Mouse (Mus musculus): ENCODE measurements around the gene Bak1. TPM values are rescaled to one million over a fixed set of nuclear protein-coding genes. Genes with fewer than 3 reads are reported as not detected.

Bak1 gene
- polyA plus RNA-seq, 1 experiment from 2014 or later = 8.5 TPM

DNA sequence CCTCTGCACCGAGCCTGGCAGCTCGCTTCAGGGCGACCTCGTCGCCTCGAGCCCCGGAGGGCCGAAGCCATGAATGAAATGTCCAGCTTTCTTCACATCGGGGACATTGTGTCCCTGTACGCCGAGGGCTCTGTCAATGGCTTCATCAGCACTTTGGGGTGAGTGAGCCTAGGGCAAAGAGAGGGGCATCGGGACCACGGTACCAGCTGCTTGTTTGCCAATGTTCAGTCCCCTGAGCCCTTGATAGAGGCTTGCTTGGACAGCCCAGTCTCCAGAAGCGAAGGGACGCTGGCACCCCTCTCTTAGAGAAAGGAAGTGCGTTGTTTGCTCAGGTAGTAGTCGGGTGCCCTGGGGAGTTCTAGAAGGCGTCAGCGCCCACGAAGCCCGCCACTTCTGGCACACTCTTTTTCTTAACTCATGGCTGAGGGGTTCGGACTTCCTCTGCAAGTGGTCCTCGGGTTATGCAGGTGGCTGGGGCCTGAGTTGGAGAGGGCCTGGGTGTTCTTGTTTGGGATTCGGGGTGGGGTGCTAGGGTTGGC is 28.8 kb upstream of the Bak1 start:
- 3% methylated on average over 24 of the region's 24 CpGs for WGBS
- H3K9me3 ChIP-seq (ENCODE audit: control insufficient read depth, low read length) = no peaks in the 10 kb centered on the region

DNA sequence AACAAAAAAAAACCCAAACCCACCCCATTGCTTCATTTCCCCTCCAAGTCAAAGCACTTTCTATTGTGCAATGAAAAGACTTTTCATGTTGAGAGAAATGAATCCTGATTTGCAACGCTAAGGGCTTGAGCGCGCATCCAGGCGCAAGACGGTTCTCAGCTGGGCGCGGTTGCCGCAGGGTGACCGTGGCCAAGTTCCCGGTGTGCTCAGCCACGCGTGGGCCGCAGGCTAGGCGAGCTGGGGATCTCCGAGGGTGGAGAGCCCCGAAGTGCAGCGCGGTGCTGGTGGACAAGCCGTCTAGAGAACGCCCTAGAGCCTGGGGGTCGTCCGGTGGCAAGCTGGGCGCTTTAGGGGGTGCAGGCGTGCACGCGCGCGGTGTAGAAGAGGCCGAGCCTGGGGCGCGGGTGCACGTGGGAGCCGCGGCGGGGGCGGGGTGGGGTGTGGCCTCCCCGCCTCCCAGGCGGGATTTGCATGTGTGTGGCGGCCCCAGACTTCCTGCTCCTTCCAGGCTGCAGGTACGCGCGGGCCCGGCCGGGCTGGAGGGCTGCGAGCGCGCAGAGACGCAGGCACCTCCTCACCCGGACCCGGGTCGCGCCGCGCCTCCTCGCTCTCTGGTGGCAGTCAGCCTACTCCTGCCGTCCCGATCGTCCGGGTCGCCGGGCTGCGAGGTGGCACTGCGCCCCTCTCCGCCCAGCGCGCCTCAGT is 28.2 kb upstream of the Bak1 start, which contains the start of gene Itpr3:
Itpr3 (plus strand) TSS at position 493 of the 705 bp plus-strand sequence.
- peaks cover 40% of the 10 kb centered on the region for H3K4me1 ChIP-seq (ENCODE audit: control insufficient read depth, insufficient read depth, low read length)
- peak within 1 kb of the TSS; percentile 94 for H3K4me2 ChIP-seq (ENCODE audit: low read depth, low read length)
- peak within 1 kb of the TSS; percentile 68 for H3K4me3 ChIP-seq (ENCODE audit: low read length)
- H3K36me3 ChIP-seq (ENCODE audit: control insufficient read depth, insufficient read depth, low read length) = 0 out of 2 replicates have a peak, but pooled peaks cover 3% of the 10 kb centered on the region
- 0% methylated on average over 66 of the region's 66 CpGs for WGBS
- H3K27me3 ChIP-seq (replicated peaks; ENCODE audit: control insufficient read depth, insufficient read depth, low read length) = no peaks in the 10 kb centered on the region
- H3K9ac ChIP-seq (ENCODE audit: low read depth, low read length) = peak within 1 kb of the TSS; percentile 87
- ATAC-seq = peak; percentile 81
- H3K9me3 ChIP-seq (ENCODE audit: control insufficient read depth, low read length) = no peaks in the 10 kb centered on the region
- peak within 1 kb of the TSS; percentile 96 for H3K27ac ChIP-seq (ENCODE audit: low read length)

More for the DNA sequence above, 28.8 kb upstream of the Bak1 start:
- Histone ChIP-seq H3K27ac (ENCODE audit: low read length) (peak overlapping the region; percentile 96), H3K36me3 (ENCODE audit: control insufficient read depth, insufficient read depth, low read length) (0 out of 2 replicates have a peak, but pooled peaks cover 3% of the 10 kb centered on the region), H3K4me1 (ENCODE audit: control insufficient read depth, insufficient read depth, low read length) (peaks cover 38% of the 10 kb centered on the region), H3K4me3 (ENCODE audit: low read length) (peak overlapping the region; percentile 68), H3K27me3 (replicated peaks; ENCODE audit: control insufficient read depth, insufficient read depth, low read length) (no peaks in the 10 kb centered on the region), H3K9ac (ENCODE audit: low read depth, low read length) (peak overlapping the region; percentile 87), H3K4me2 (ENCODE audit: low read depth, low read length) (peak overlapping the region; percentile 94)
- peak; percentile 18; the same call in 1 of the 2 replicates for ATAC-seq

DNA sequence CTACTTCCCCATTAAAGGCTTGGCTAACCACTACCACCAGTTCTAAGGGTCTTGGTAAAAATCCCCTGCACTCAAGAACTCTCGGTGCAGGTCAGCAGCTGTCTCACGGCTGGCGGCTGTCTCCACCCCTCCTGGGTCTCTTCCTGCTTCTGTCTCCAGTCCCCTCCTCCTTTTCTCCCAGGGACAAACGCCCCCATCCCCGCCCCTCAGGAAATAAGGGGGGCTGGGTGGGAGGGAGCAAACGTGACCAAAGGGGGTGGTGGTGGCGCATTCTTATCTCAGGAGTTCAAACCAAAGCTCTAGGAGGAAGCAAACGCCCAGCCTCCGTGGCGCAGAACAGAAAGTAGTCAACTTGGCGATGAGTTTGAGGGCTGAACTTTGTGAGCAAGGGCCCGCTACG is 27.4 kb upstream of the Bak1 start:
- peak overlapping the region; percentile 87 for H3K9ac ChIP-seq (ENCODE audit: low read depth, low read length)
- H3K4me1 ChIP-seq (ENCODE audit: control insufficient read depth, insufficient read depth, low read length) = peaks cover 48% of the 10 kb centered on the region
- peak; percentile 67 for ATAC-seq
- H3K27me3 ChIP-seq (replicated peaks; ENCODE audit: control insufficient read depth, insufficient read depth, low read length) = no peaks in the 10 kb centered on the region
- peak overlapping the region; percentile 96 for H3K27ac ChIP-seq (ENCODE audit: low read length)
- peak overlapping the region; percentile 94 for H3K4me2 ChIP-seq (ENCODE audit: low read depth, low read length)
- H3K4me3 ChIP-seq (ENCODE audit: low read length) = peak overlapping the region; percentile 68
- WGBS = 0% methylated on average over 13 of the region's 13 CpGs
- no peaks in the 10 kb centered on the region for H3K36me3 ChIP-seq (ENCODE audit: control insufficient read depth, insufficient read depth, low read length)
- no peaks in the 10 kb centered on the region for H3K9me3 ChIP-seq (ENCODE audit: control insufficient read depth, low read length)

DNA sequence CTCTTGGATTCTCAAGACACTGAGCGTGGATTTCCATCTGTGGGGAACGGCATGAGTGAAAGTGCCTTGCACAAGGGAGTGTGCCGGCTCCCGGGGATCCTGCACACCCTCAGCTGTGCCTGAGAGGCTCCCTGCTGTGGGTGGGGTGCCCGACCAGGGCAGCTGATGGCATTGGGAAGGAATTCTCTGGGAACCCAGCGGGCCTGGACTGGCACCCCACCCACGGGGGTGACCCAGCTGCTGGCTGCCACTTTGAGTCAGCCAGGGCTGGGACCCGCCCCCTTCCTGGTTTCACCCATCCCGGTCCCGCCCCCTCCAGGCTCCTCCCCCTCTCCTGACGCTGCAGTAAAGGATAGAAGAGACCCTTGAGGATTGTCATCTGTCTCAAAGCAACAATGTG is 22.7 kb upstream of the Bak1 start:
- WGBS = 29% methylated on average over 10 of the region's 11 CpGs
- no peaks in the 10 kb centered on the region for H3K9me3 ChIP-seq (ENCODE audit: control insufficient read depth, low read length)
- H3K4me3 ChIP-seq (ENCODE audit: low read length) = peak overlapping the region; percentile 9; the same call in 1 of the 2 replicates
- H3K27ac ChIP-seq (ENCODE audit: low read length) = peak overlapping the region; percentile 37
- H3K9ac ChIP-seq (ENCODE audit: low read depth, low read length) = peak overlapping the region; percentile 44
- H3K36me3 ChIP-seq (ENCODE audit: control insufficient read depth, insufficient read depth, low read length) = no peaks in the 10 kb centered on the region
- peak overlapping the region; percentile 41 for H3K4me2 ChIP-seq (ENCODE audit: low read depth, low read length)
- no peaks in the 10 kb centered on the region for H3K27me3 ChIP-seq (replicated peaks; ENCODE audit: control insufficient read depth, insufficient read depth, low read length)
- peak; percentile 16; the same call in 1 of the 2 replicates for ATAC-seq
- peaks cover 48% of the 10 kb centered on the region for H3K4me1 ChIP-seq (ENCODE audit: control insufficient read depth, insufficient read depth, low read length)

DNA sequence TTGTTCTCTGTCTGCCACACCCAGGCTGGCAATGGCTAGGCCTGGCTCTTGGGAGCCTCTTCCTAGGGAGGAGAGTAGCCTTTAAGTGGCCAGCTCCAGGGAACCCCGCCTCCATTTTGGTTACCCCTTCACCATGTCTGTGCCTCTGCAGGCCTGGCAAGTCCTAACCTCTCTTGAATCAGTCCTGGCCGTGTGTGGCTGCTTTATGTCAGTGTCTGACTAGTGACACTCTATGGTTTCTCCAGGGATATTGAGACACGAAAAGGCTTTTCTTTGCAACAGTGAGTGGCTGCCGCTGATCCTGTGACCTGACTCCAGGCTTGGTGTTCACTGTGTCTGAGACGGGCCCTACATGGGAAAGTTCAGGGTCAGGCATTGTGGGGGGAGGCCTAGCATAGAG is 22.0 kb upstream of the Bak1 start:
- WGBS = 57% methylated on average over 5 of the region's 5 CpGs
- no peak for ATAC-seq
- Histone ChIP-seq H3K9me3 (ENCODE audit: control insufficient read depth, low read length) (no peaks in the 10 kb centered on the region), H3K27me3 (replicated peaks; ENCODE audit: control insufficient read depth, insufficient read depth, low read length) (no peaks in the 10 kb centered on the region), H3K4me2 (ENCODE audit: low read depth, low read length) (no peak overlapping the region), H3K9ac (ENCODE audit: low read depth, low read length) (peak overlapping the region; percentile 44), H3K36me3 (ENCODE audit: control insufficient read depth, insufficient read depth, low read length) (no peaks in the 10 kb centered on the region), H3K4me1 (ENCODE audit: control insufficient read depth, insufficient read depth, low read length) (peaks cover 47% of the 10 kb centered on the region), H3K4me3 (ENCODE audit: low read length) (no peak overlapping the region), H3K27ac (ENCODE audit: low read length) (peak overlapping the region; percentile 37; the same call in 1 of the 2 replicates)

DNA sequence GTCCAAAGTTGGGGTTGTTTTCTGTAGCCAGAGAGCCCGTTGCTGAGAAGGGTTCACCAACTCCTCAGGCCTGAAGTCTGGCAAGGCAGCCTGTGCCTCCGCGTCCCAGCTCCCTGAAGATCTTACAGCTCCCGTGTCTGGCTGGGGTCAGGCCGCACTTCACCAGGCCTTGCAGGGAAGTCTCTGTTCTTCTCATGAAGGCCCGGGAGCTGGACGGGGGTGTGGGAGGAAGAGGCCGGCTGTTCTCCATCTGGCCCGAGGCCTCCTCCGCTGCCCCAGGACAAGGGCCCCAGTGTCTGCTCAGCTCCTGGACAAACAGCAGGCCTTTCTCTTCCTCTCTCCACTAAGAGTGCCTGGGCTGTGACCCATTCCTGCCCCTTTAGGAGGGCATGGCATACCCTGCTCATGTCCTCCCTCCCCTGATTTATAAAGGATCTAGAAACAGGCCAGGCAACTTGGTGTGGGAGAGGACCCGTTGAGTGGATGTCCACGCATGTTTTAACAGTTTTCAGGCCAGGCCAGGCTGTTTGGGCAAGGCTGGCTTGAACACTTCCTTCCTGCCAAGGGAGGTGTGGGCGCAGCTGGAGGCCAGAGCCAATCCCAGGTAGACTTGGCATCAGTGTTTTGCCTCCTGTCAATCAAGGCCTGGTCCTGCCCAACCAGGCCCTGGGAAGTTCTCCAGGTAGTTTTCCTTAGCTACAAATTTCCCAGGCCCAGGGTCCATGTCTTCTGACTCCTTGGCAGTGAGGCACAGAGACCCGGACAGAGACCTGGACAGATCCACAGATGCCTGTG is 19.8 kb upstream of the Bak1 start:
- peak overlapping the region; percentile 65 for H3K9ac ChIP-seq (ENCODE audit: low read depth, low read length)
- ATAC-seq = peak; percentile 38
- no peak overlapping the region for H3K4me3 ChIP-seq (ENCODE audit: low read length)
- H3K4me2 ChIP-seq (ENCODE audit: low read depth, low read length) = no peak overlapping the region
- WGBS = 43% methylated on average over 14 of the region's 14 CpGs
- H3K4me1 ChIP-seq (ENCODE audit: control insufficient read depth, insufficient read depth, low read length) = peaks cover 44% of the 10 kb centered on the region
- H3K27me3 ChIP-seq (replicated peaks; ENCODE audit: control insufficient read depth, insufficient read depth, low read length) = no peaks in the 10 kb centered on the region
- H3K27ac ChIP-seq (ENCODE audit: low read length) = peak overlapping the region; percentile 94
- H3K9me3 ChIP-seq (ENCODE audit: control insufficient read depth, low read length) = no peaks in the 10 kb centered on the region
- H3K36me3 ChIP-seq (ENCODE audit: control insufficient read depth, insufficient read depth, low read length) = no peaks in the 10 kb centered on the region

DNA sequence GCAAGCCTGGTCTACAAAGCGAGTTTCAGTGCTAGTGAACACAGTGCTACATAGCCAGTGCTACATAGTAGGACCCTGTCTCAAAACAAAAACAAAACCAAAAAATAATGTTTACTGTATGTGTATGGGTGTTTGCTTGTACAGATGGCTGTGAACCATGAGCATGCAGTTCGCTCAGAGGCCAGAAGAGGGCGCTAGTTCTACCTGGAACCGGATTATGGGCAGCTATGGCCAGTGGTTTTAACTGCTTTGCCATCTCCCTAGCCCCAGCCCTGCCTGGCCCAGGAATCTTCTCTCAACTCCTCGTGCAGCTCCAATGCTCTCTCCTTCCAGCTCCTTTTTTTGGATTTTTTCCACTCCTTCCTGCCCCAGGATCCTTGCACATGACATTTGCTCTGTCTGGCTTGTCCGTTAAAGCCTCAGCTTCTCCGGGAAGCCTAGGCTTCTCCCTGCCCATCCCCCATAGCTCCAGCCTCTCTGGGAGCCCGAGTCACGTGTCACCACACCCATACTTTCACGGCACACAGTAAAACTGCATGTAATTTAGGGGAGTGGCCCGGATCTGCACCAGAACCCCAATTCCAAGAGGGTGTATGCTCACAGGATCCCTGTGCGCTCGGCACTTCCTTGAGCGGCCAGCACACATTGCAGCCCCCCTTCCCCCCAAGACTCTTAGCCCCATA is 19.1 kb upstream of the Bak1 start:
- H3K4me1 ChIP-seq (ENCODE audit: control insufficient read depth, insufficient read depth, low read length) = peaks cover 46% of the 10 kb centered on the region
- H3K4me2 ChIP-seq (ENCODE audit: low read depth, low read length) = no peak overlapping the region
- H3K4me3 ChIP-seq (ENCODE audit: low read length) = no peak overlapping the region
- ATAC-seq = peak; percentile 57
- no peaks in the 10 kb centered on the region for H3K27me3 ChIP-seq (replicated peaks; ENCODE audit: control insufficient read depth, insufficient read depth, low read length)
- WGBS = 63% methylated on average over 14 of the region's 14 CpGs
- peak overlapping the region; percentile 65 for H3K9ac ChIP-seq (ENCODE audit: low read depth, low read length)
- H3K27ac ChIP-seq (ENCODE audit: low read length) = peak overlapping the region; percentile 94
- H3K36me3 ChIP-seq (ENCODE audit: control insufficient read depth, insufficient read depth, low read length) = no peaks in the 10 kb centered on the region
- H3K9me3 ChIP-seq (ENCODE audit: control insufficient read depth, low read length) = no peaks in the 10 kb centered on the region

DNA sequence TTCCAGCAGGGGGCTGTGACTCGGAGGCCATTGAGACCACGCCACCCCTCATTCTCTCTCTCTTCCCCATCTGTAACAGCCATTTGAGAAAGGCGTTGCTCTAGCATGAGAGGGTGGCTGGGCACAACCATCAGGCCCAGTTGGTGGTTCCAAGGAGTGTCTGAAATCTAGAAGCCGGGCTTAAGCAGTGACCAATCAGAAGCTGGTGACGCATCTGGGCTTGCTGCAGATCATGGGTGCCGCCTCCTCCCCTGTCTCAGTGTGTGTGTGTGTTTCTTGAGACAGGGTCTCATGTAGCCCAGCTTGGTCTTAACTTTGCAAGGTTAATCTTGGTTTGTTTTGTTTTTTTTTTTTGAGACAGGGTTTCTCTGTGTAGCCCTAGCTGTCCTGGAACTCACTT is 16.4 kb upstream of the Bak1 start:
- H3K4me3 ChIP-seq (ENCODE audit: low read length) = no peak overlapping the region
- WGBS = 90% methylated on average over 6 of the region's 6 CpGs
- no peak for ATAC-seq
- H3K36me3 ChIP-seq (ENCODE audit: control insufficient read depth, insufficient read depth, low read length) = no peaks in the 10 kb centered on the region
- H3K9me3 ChIP-seq (ENCODE audit: control insufficient read depth, low read length) = no peaks in the 10 kb centered on the region; the same call in 1 of the 2 replicates
- H3K4me1 ChIP-seq (ENCODE audit: control insufficient read depth, insufficient read depth, low read length) = peaks cover 37% of the 10 kb centered on the region
- no peak overlapping the region for H3K4me2 ChIP-seq (ENCODE audit: low read depth, low read length)
- no peak overlapping the region for H3K9ac ChIP-seq (ENCODE audit: low read depth, low read length)
- no peak overlapping the region for H3K27ac ChIP-seq (ENCODE audit: low read length)
- H3K27me3 ChIP-seq (replicated peaks; ENCODE audit: control insufficient read depth, insufficient read depth, low read length) = no peaks in the 10 kb centered on the region
